Mouse (Mus musculus) heart, postnatal 0 days (tissue): ENCODE measurements around the gene Tyw5.

ENCODE experiments used
- CTCF ChIP-seq: IDR thresholded peaks from 2 replicates; pipeline ENCODE4 v1.5.1; 2016; ENCODE audit warnings: antibody characterized with exemption, control low read depth, low read depth
- EP300 ChIP-seq: IDR thresholded peaks from 2 replicates; pipeline ENCODE4 v1.6.1; 2016; ENCODE audit warnings: antibody characterized with exemption, low read depth

DNA sequence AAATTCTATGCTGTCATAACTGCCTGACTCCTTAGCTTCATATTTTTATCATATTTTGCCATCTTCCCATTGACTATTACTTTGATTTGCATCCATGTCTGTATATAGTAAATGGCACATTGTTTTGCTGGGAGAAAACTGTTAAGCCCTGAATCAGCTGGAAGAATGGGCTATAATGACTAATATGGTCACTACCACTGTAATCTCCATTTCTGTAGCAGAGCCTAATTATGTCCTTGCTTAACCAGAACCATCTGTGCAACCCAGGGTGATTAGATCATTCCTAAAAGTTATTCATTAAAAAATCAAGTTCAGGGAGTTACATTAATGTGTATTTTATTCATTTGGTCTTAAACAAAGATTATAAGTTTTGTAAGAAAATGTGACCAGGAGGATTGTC lies 20.4 kb downstream of the Tyw5 start:
- TF ChIP-seq EP300 (no peak), CTCF (no peak)
